Mouse (Mus musculus) neural tube, embryonic 14.5 days (tissue): ENCODE measurements around the gene P2rx7. TPM values are rescaled to one million over a fixed set of nuclear protein-coding genes. Genes with fewer than 3 reads are reported as not detected.
"Not testable (repeated sequence)": the region's sequence is repeated elsewhere in the genome, so short reads cannot be mapped to it uniquely, and the experiment has no call there.

Experiments used
- ATAC-seq: fragments of 200-750 bp; cut with Nextera tagmentation; 2 replicates; pipeline ENCODE4 v1.8.0; 2017; ENCODE audit warnings: low read depth, mild to moderate bottlenecking, moderate TSS enrichment, moderate library complexity
- H3K27ac ChIP-seq: fragments of 300-500 bp; sonication (generic); 2 replicates; pipeline ENCODE4 v1.5.1; 2014; ENCODE audit warnings: low read depth, mild to moderate bottlenecking, control low read depth, low read length, moderate library complexity, mixed read lengths
- H3K27me3 ChIP-seq: fragments of 300-500 bp; sonication (generic); 2 replicates; pipeline ENCODE4 v1.6.1; 2014; ENCODE audit warnings: low read length; ENCODE audit not compliant: control insufficient read depth, insufficient read depth
- H3K36me3 ChIP-seq: fragments of 300-500 bp; sonication (generic); 2 replicates; pipeline ENCODE4 v1.6.1; 2014; ENCODE audit warnings: low read length, mixed read lengths; ENCODE audit not compliant: control insufficient read depth, insufficient read depth
- H3K4me1 ChIP-seq: fragments of 300-500 bp; sonication (generic); 2 replicates; pipeline ENCODE4 v1.6.1; 2014; ENCODE audit warnings: low read length; ENCODE audit not compliant: control insufficient read depth, insufficient read depth
- H3K4me2 ChIP-seq: fragments of 300-500 bp; sonication (generic); 2 replicates; pipeline ENCODE4 v1.6.1; 2014; ENCODE audit warnings: mild to moderate bottlenecking, low read depth, low read length, control low read depth
- H3K4me3 ChIP-seq: fragments of 300-500 bp; sonication (generic); 2 replicates; pipeline ENCODE4 v1.5.1; 2014; ENCODE audit warnings: low read depth, low read length, control low read depth, mixed read lengths
- H3K9ac ChIP-seq: fragments of 300-500 bp; sonication (generic); replicated peaks from 2 replicates; pipeline ENCODE4 v1.6.1; 2014; ENCODE audit warnings: low read depth, mild to moderate bottlenecking, control low read depth, low read length, mixed read lengths
- H3K9me3 ChIP-seq: fragments of 300-500 bp; sonication (generic); 2 replicates; pipeline ENCODE4 v1.6.1; 2016; ENCODE audit warnings: low read length; ENCODE audit not compliant: control insufficient read depth
- WGBS: fragments of 180-500 bp; shearing (Covaris S2); extraction: QIAGEN DNeasy Blood & Tissue Kit; methylation state at CpG from one replicate; pipeline ENCODE4 v1.1.7; 2014; 5-methylcytosine and 5-hydroxymethylcytosine counted together
- polyA plus RNA-seq: library from polyadenylated mRNA; unstranded; fragments of >200 nt; fragmentation: Nextera tagmentation; extraction: Ambion mirVana; gene quantifications from 2 replicates; pipeline ENCODE4 v1.2.1, GENCODE M21; 2014

Gene P2rx7
- polyA plus RNA-seq, 1 experiment from 2014 or later, result 3.2 TPM

DNA sequence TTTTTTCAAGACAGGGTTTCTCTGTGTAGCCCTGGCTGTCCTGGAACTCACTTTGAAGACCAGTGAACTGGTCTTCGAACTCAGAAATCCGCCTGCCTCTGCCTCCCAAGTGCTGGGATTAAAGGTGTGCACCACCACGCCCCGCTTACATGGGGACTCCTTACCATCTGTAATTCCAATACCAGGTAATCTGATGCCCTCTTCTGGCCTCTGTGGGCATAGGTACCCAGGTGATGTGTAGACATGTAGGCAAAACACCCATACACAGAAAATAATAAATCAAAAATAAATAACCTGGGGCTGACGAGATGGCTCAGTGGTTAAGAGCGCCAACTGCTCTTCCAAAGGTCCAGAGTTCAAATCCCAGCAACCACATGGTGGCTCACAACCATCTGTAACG, 27.9 kb downstream of the P2rx7 start:
- WGBS, result 81% methylated on average over 7 of the region's 7 CpGs
- not testable (repeated sequence) for H3K9me3 ChIP-seq, H3K36me3 ChIP-seq, H3K27ac ChIP-seq, H3K4me3 ChIP-seq, ATAC-seq, H3K9ac ChIP-seq, H3K4me2 ChIP-seq, H3K4me1 ChIP-seq, H3K27me3 ChIP-seq

DNA sequence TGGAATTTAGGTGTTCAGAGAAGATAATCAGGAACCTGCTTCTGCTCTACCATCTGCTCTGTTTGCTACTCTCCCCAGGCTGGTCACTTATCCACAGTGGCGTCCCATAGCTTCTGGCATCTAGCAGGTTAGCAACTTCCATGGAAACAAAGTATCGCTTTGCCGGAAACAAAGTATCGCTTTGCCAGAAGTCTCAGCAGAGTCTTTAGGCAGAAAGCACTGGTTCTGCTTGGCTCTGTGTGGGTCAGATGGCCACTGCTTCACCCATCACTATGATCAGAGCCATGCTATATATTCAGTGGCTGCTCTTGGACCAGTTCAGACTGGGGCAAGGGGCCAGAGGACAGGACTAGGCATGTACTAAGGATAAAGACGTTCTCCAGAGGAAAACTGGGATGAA, 28.6 kb downstream of the P2rx7 start:
- ATAC-seq, result no peak
- H3K27ac ChIP-seq, result no peak overlapping the region
- H3K4me1 ChIP-seq, result no peaks in the 10 kb centered on the region
- 94% methylated on average over 5 of the region's 5 CpGs for WGBS
- H3K9ac ChIP-seq, result no peak overlapping the region
- no peak overlapping the region for H3K4me2 ChIP-seq
- no peaks in the 10 kb centered on the region for H3K27me3 ChIP-seq
- H3K9me3 ChIP-seq, result no peaks in the 10 kb centered on the region
- no peaks in the 10 kb centered on the region for H3K36me3 ChIP-seq
- H3K4me3 ChIP-seq, result no peak overlapping the region

DNA sequence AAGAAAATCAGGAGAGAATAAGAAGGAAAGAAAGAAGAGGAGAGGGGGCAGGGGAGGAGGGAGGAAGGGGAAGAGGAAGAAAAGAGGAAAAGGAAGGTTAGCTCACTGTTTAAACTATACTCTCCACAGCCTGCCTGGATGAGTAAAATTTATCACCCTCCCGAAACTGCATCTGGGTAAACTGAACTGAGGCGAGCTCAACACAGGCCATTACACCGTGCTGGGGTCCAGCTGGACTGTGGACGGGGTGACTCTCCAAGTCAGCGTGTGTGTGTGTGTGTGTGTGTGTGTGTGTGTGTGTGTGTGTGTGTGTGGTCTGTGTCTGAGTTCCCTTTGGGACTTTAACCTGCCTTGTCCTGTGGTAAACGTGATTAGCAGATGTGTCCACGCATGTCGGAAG, 32.3 kb downstream of the P2rx7 start:
- Histone ChIP-seq H3K4me1 (no peaks in the 10 kb centered on the region), H3K9ac (no peak overlapping the region), H3K4me2 (no peak overlapping the region), H3K27ac (no peak overlapping the region), H3K4me3 (no peak overlapping the region), H3K27me3 (no peaks in the 10 kb centered on the region), H3K36me3 (no peaks in the 10 kb centered on the region), H3K9me3 (no peaks in the 10 kb centered on the region)
- WGBS, result 60% methylated on average over 8 of the region's 8 CpGs
- no peak for ATAC-seq

DNA sequence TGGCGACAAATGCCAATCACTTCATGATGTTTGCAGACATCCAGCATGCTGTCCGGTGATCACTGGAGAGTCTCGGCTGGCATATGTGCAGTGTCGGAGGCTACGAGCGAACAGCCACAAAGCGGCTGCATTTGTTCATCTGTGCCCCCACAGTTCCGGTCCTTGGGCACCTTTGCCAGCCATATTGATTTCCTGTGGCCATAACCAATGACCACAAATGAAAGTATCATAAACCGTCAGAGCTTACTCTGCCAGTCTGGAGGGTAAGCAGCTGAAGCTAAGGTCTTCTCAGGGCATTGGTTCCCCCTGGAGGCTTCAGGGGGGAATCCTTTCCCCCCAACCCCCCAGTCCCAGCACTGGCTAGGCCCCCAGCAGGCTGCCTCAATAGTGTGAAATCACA, 34.3 kb downstream of the P2rx7 start:
- no peak for ATAC-seq
- H3K4me2 ChIP-seq, result no peak overlapping the region
- 89% methylated on average over 9 of the region's 9 CpGs for WGBS
- no peak overlapping the region for H3K27ac ChIP-seq
- H3K27me3 ChIP-seq, result no peaks in the 10 kb centered on the region
- no peak overlapping the region for H3K9ac ChIP-seq
- no peaks in the 10 kb centered on the region for H3K4me1 ChIP-seq
- no peak overlapping the region for H3K4me3 ChIP-seq
- no peaks in the 10 kb centered on the region for H3K36me3 ChIP-seq
- H3K9me3 ChIP-seq, result no peaks in the 10 kb centered on the region

DNA sequence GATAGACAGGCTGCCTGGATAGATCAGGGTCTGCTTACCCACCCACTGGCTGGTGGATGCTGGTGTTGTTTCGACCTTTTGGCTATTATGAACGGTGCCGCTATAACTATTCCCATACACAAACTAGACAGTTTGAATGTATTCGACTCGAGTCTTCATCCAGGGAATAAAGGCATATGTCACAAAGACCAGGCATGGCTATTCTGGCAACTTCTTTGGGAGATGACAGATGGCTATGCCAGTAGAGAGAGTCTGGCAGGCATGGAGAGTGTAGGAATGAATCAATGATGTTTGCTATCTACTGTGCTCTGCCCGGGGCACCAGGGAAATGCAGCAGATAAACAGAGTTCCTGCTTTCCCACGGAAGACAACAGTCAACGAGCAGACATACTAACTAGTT, 36.2 kb downstream of the P2rx7 start:
- Histone ChIP-seq H3K36me3 (no peaks in the 10 kb centered on the region), H3K4me1 (no peaks in the 10 kb centered on the region), H3K27me3 (no peaks in the 10 kb centered on the region), H3K9me3 (no peaks in the 10 kb centered on the region), H3K9ac (no peak overlapping the region), H3K4me3 (no peak overlapping the region), H3K27ac (no peak overlapping the region), H3K4me2 (no peak overlapping the region)
- no peak for ATAC-seq
- 85% methylated on average over 8 of the region's 8 CpGs for WGBS

DNA sequence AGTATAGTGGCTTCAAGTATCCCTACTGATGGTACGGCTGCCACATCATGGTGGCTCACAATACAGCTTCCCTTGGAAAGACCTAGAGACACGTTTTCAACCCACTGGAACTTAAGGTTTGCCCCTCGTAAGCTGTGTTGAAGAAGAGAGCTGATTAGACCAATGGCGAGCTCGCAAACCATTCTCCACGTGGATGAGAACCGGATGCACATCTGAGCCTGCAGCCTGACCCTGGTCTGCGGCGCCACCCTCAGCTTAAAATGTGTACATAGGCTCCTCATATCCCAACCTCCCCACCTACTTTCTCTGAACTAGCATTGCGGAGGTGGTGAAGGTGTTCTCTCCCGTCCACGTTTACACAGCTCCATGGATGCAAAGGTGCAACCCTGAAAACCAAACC, 37.6 kb downstream of the P2rx7 start:
- Histone ChIP-seq H3K27me3 (no peaks in the 10 kb centered on the region), H3K9ac (no peak overlapping the region), H3K4me1 (no peaks in the 10 kb centered on the region), H3K9me3 (no peaks in the 10 kb centered on the region), H3K36me3 (no peaks in the 10 kb centered on the region), H3K4me2 (no peak overlapping the region), H3K27ac (no peak overlapping the region), H3K4me3 (no peak overlapping the region)
- no peak for ATAC-seq
- 87% methylated on average over 12 of the region's 12 CpGs for WGBS

DNA sequence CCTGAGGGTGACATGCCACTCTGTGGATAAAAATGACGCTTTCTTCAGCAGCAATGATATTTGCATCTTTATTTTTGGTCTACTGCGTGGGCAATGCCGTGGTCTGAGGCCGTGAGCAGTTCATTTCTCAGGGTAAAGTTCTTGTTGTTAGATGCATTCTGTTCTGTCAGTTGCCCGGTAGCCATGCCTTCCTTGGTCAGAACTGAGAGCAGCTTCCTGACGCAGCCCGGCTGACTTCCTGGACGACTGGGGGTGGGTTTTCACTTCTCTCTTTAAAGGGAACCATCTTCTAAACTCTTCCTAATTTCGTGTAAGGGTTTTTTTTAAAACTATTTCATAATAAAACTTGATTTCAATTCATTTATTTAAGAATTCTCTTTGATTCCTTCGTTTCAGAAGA, 40.2 kb downstream of the P2rx7 start:
- ATAC-seq, result no peak
- Histone ChIP-seq H3K27me3 (no peaks in the 10 kb centered on the region), H3K36me3 (no peaks in the 10 kb centered on the region), H3K4me2 (no peak overlapping the region), H3K4me3 (no peak overlapping the region), H3K27ac (no peak overlapping the region), H3K9me3 (no peaks in the 10 kb centered on the region), H3K4me1 (no peaks in the 10 kb centered on the region), H3K9ac (no peak overlapping the region)
- 79% methylated on average over 10 of the region's 10 CpGs for WGBS

DNA sequence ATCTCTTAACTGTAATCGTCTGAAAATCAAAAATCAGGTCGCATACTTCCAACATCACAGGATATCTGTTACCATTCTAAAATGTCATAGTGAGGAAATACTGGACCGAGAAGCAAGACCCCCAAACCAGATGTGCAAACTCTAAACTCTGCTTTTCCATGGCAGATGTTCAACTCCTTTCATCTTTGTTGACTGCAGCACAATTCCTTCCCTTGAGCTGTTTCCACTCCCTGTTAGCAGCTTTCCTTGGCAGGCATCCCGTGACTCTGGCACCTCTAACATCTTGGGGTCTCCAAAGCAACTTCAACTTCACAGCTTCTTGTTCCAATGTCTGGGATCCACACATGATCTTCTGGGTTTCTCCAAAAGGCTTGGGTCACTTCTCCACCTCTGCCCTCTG, 43.7 kb downstream of the P2rx7 start:
- no peak for ATAC-seq
- Histone ChIP-seq H3K4me2 (no peak overlapping the region), H3K4me1 (no peaks in the 10 kb centered on the region), H3K4me3 (no peak overlapping the region), H3K36me3 (no peaks in the 10 kb centered on the region), H3K27me3 (no peaks in the 10 kb centered on the region), H3K27ac (no peak overlapping the region), H3K9me3 (no peaks in the 10 kb centered on the region), H3K9ac (no peak overlapping the region)
- WGBS, result 89% methylated on average over 4 of the region's 4 CpGs

DNA sequence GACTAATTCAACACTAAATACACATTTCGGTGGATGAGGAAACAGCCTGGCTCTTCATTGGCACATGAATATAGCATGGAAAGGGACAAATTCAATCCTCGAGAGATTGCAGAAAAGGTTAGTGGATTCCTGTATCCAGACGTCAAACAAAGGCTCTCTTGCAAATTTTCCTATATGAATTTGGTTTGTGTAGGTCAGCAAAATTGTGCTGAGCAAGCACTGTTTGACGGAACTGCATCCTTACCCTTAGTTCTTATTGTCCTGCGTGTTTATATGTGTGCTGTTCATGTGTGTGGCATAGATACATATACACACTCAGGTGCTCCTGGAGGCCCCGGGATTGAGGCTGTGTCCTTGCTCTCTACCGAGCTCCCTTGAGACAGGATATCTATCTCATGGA, 45.4 kb downstream of the P2rx7 start:
- WGBS, result 94% methylated on average over 7 of the region's 7 CpGs
- Histone ChIP-seq H3K9me3 (no peaks in the 10 kb centered on the region), H3K27me3 (no peaks in the 10 kb centered on the region), H3K4me3 (no peak overlapping the region), H3K27ac (no peak overlapping the region), H3K4me1 (0 out of 2 replicates have a peak, but pooled peaks cover 5% of the 10 kb centered on the region), H3K9ac (no peak overlapping the region), H3K36me3 (no peaks in the 10 kb centered on the region), H3K4me2 (no peak overlapping the region)
- no peak for ATAC-seq

DNA sequence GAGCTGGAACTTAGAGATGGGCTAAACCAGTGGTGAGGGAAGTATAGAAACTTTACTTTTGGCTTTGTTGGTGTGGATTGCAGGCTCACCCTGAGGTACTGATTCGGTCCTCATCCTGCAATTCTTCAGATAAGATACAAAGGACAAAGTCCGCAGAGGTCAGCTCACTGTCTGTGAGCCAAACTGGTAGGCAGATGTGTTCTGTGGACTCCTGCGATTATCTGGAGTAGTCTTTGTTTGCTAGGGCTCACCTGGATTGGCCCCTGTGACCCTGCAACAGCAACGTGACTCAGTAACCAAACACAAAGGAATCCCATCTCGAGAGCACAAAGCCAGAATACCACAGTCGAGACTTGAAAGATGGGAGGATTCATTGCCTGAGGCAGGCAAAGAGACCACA, 46.8 kb downstream of the P2rx7 start:
- H3K9me3 ChIP-seq, result no peaks in the 10 kb centered on the region
- 0 out of 2 replicates have a peak, but pooled peaks cover 5% of the 10 kb centered on the region for H3K4me1 ChIP-seq
- no peaks in the 10 kb centered on the region for H3K36me3 ChIP-seq
- H3K27me3 ChIP-seq, result no peaks in the 10 kb centered on the region
- ATAC-seq, result no peak
- H3K27ac ChIP-seq, result no peak overlapping the region
- H3K9ac ChIP-seq, result no peak overlapping the region
- 49% methylated on average over 6 of the region's 6 CpGs for WGBS
- no peak overlapping the region for H3K4me3 ChIP-seq
- H3K4me2 ChIP-seq, result no peak overlapping the region
